Comparison of ENCODE assay signal across 8 mouse cellular contexts in the genomic region with DNA sequence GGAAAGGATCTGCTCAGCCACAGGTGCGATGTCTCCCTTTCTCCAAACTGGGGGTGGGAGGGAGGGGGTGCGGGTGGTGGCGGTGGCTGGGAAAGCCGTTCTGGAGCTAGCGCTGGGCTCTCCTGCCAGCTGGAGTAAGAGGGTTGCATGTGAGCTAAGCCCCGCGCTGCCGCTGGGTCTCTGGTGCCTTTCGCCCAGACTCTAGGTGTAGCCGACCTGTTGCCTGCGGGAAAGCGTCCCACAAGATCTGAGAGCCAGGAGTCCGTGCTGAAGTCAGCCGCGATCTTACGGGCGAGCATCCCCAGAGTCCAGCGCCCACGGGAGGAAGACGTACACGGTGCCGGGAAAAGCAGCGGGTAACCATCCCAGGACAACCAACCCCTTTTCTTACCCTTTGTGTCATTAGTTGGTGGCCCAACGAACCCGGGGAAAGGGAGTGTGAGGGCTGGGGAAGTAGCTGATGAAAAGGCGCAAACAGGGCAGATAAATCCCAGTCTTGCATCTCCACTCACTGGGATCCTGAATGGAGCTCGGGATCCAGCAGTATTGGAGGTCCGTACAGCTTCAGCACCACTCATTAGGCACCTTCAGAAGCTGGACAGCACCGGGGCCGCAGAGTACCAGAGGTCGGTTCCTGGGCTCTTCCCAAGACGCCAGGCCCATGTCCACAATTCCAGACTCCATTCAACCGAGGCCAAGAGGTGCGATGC. TPM values are rescaled to one million over a fixed set of nuclear protein-coding genes. Genes with fewer than 3 reads are reported as not detected.
A peak's percentile ranks its signal among the peaks of the same experiment; 100 is the strongest.
DNase-seq lines count a peak whose midpoint lies in the region; ATAC-seq and TF ChIP-seq lines count a peak whose summit lies in the region.

No protein-coding gene starts in this region.

- TF ChIP-seq POLR2A in small intestine, adult 2 months (IDR thresholded peaks at IDR 0.05; ENCODE audit: low read depth, low read length), result no peak

- no peaks in the 10 kb centered on the region for H3K36me3 ChIP-seq in liver, embryonic 11.5 days (ENCODE audit: control insufficient read depth, insufficient read depth, low read length)
- no peaks in the 10 kb centered on the region; the same call in 1 of the 2 replicates for H3K36me3 ChIP-seq in forebrain, embryonic 11.5 days (ENCODE audit: control insufficient read depth, insufficient read depth, low read length)
- no peaks in the 10 kb centered on the region for H3K36me3 ChIP-seq in limb, embryonic 12.5 days
- no peaks in the 10 kb centered on the region for H3K36me3 ChIP-seq in small intestine, adult 2 months (ENCODE audit: control insufficient read depth, insufficient read depth, low read length)

- no peaks in the 10 kb centered on the region for H3K9me3 ChIP-seq in liver, embryonic 11.5 days (ENCODE audit: control insufficient read depth, low read length)
- H3K9me3 ChIP-seq in forebrain, embryonic 11.5 days (ENCODE audit: control insufficient read depth, low read length), result no peaks in the 10 kb centered on the region
- H3K9me3 ChIP-seq in limb, embryonic 12.5 days, result no peaks in the 10 kb centered on the region

- peaks cover 62% of the 10 kb centered on the region for H3K27me3 ChIP-seq in liver, embryonic 11.5 days (replicated peaks; ENCODE audit: control insufficient read depth, insufficient read depth, low read length)
- peaks cover 2% of the 10 kb centered on the region; the same call in 1 of the 2 replicates for H3K27me3 ChIP-seq in forebrain, embryonic 11.5 days (ENCODE audit: control insufficient read depth, insufficient read depth, low read length)
- peaks cover 68% of the 10 kb centered on the region for H3K27me3 ChIP-seq in limb, embryonic 12.5 days
- peaks cover 21% of the 10 kb centered on the region for H3K27me3 ChIP-seq in small intestine, adult 2 months (ENCODE audit: control insufficient read depth, insufficient read depth, low read length)

- H3K9ac ChIP-seq in liver, embryonic 11.5 days (ENCODE audit: low read depth, low read length), result no peak overlapping the region
- H3K9ac ChIP-seq in forebrain, embryonic 11.5 days (ENCODE audit: low read length), result peak overlapping the region; percentile 69
- no peak overlapping the region for H3K9ac ChIP-seq in limb, embryonic 12.5 days (replicated peaks)

- no peak overlapping the region for H3K4me3 ChIP-seq in liver, embryonic 11.5 days (ENCODE audit: low read depth, low read length)
- peak overlapping the region; percentile 48 for H3K4me3 ChIP-seq in forebrain, embryonic 11.5 days (ENCODE audit: low read depth, low read length)
- peak overlapping the region; percentile 37 for H3K4me3 ChIP-seq in limb, embryonic 12.5 days (replicated peaks)
- peak overlapping the region; percentile 16 for H3K4me3 ChIP-seq in small intestine, adult 2 months (ENCODE audit: low read depth, low read length)

- no peak for ATAC-seq in liver, embryonic 11.5 days (replicated peaks; ENCODE audit: low FRiP score)
- no peak for ATAC-seq in forebrain, embryonic 11.5 days (replicated peaks; ENCODE audit: low FRiP score)
- ATAC-seq in limb, embryonic 12.5 days (ENCODE audit: insufficient number of reproducible peaks, insufficient read depth, low FRiP score, low TSS enrichment, low read depth), result no peak

- peak overlapping the region; percentile 39 for H3K4me2 ChIP-seq in liver, embryonic 11.5 days
- H3K4me2 ChIP-seq in forebrain, embryonic 11.5 days (ENCODE audit: low read depth, low read length, severe bottlenecking), result peak overlapping the region; percentile 57
- peak overlapping the region; percentile 62 for H3K4me2 ChIP-seq in limb, embryonic 12.5 days

- no peaks in the 10 kb centered on the region for H3K4me1 ChIP-seq in liver, embryonic 11.5 days (replicated peaks; ENCODE audit: control insufficient read depth, insufficient read depth, low read length)
- peaks cover 37% of the 10 kb centered on the region for H3K4me1 ChIP-seq in forebrain, embryonic 11.5 days (replicated peaks; ENCODE audit: control insufficient read depth, insufficient read depth, low read length)
- peaks cover 32% of the 10 kb centered on the region for H3K4me1 ChIP-seq in limb, embryonic 12.5 days (replicated peaks)
- H3K4me1 ChIP-seq in small intestine, adult 2 months (ENCODE audit: control insufficient read depth, insufficient read depth, insufficient read length, low read length), result peaks cover 6% of the 10 kb centered on the region

- no peak for DNase-seq in liver, embryonic 11.5 days (ENCODE audit: low spot score)
- DNase-seq in liver, result no peak
- DNase-seq in forebrain, embryonic 11.5 days (ENCODE audit: low spot score), result peak; percentile 72
- DNase-seq in urinary bladder, postnatal 25 days (ENCODE audit: low spot score), result no peak
- no peak for DNase-seq in frontal cortex, postnatal 36 days (ENCODE audit: low spot score in 2 of 2)
- DNase-seq in lung, postnatal 36 days, result no peak

- no peak for TF ChIP-seq CTCF in small intestine, adult 2 months (IDR thresholded peaks at IDR 0.05; ENCODE audit: extremely low read depth, insufficient read length, insufficient replicate concordance, low read depth, low read length)

- WGBS in liver, embryonic 11.5 days, result 5% methylated on average over 34 of the region's 34 CpGs
- 2% methylated on average over 34 of the region's 34 CpGs for WGBS in forebrain, embryonic 11.5 days
- WGBS in limb, embryonic 12.5 days, result 1% methylated on average over 34 of the region's 34 CpGs
- 4% methylated on average over 34 of the region's 34 CpGs for WGBS in small intestine, adult 2 months

- no peak overlapping the region for H3K27ac ChIP-seq in liver, embryonic 11.5 days (ENCODE audit: low read depth, low read length)
- peak overlapping the region; percentile 46; the same call in 1 of the 2 replicates for H3K27ac ChIP-seq in forebrain, embryonic 11.5 days (ENCODE audit: low read depth, low read length)
- H3K27ac ChIP-seq in limb, embryonic 12.5 days, result no peak overlapping the region
- no peak overlapping the region for H3K27ac ChIP-seq in small intestine, adult 2 months (ENCODE audit: insufficient read depth, low read depth, low read length)

RNA-seq across cellular contexts. Expression of gene Aen, which starts 12.5 kb away (rescaled TPM):
- 50.8 and 55.3 TPM in 2 replicates for polyA plus RNA-seq in liver, embryonic 11.5 days (2014; fragmentation: Nextera tagmentation; extraction: Ambion mirVana)
- polyA plus RNA-seq in forebrain, embryonic 11.5 days (2014; fragmentation: Nextera tagmentation; extraction: Ambion mirVana), result 54.2 and 65.4 TPM in 2 replicates
- polyA plus RNA-seq in limb, embryonic 12.5 days (2016; fragmentation: Nextera tagmentation; extraction: Ambion mirVana), result 36.4 and 38.5 TPM in 2 replicates
- polyA plus RNA-seq in small intestine, adult 2 months (2012; rRNA removed), result 7.7 and 8.7 TPM in 2 replicates

RNA-seq across cellular contexts. Expression of gene Isg20, which starts 30.1 kb away (rescaled TPM):
- polyA plus RNA-seq in liver, embryonic 11.5 days (2014; fragmentation: Nextera tagmentation; extraction: Ambion mirVana), result 3.7 and 5.8 TPM in 2 replicates
- polyA plus RNA-seq in forebrain, embryonic 11.5 days (2014; fragmentation: Nextera tagmentation; extraction: Ambion mirVana), result 0.39 and 0.51 TPM in 2 replicates
- 0.25 and 0.65 TPM in 2 replicates for polyA plus RNA-seq in limb, embryonic 12.5 days (2016; fragmentation: Nextera tagmentation; extraction: Ambion mirVana)
- 22.3 and 23.8 TPM in 2 replicates for polyA plus RNA-seq in small intestine, adult 2 months (2012; rRNA removed)

RNA-seq across cellular contexts. Expression of gene Det1, which starts 36.1 kb away (rescaled TPM):
- 19.7 and 22.4 TPM in 2 replicates for polyA plus RNA-seq in liver, embryonic 11.5 days (2014; fragmentation: Nextera tagmentation; extraction: Ambion mirVana)
- polyA plus RNA-seq in forebrain, embryonic 11.5 days (2014; fragmentation: Nextera tagmentation; extraction: Ambion mirVana), result 24.3 and 24.8 TPM in 2 replicates
- 23.9 and 25.2 TPM in 2 replicates for polyA plus RNA-seq in limb, embryonic 12.5 days (2016; fragmentation: Nextera tagmentation; extraction: Ambion mirVana)
- 7.5 and 10.2 TPM in 2 replicates for polyA plus RNA-seq in small intestine, adult 2 months (2012; rRNA removed)
